Mouse (Mus musculus) kidney, adult 11 months (tissue): ENCODE measurements around the gene Drc7.
"Not testable (repeated sequence)": the region's sequence is repeated elsewhere in the genome, so short reads cannot be mapped to it uniquely, and the experiment has no call there.

Experiments
- DNase-seq: peaks from one replicate; pipeline ENCODE4 v3.0.0; 2022

The Drc7 gene

DNA sequence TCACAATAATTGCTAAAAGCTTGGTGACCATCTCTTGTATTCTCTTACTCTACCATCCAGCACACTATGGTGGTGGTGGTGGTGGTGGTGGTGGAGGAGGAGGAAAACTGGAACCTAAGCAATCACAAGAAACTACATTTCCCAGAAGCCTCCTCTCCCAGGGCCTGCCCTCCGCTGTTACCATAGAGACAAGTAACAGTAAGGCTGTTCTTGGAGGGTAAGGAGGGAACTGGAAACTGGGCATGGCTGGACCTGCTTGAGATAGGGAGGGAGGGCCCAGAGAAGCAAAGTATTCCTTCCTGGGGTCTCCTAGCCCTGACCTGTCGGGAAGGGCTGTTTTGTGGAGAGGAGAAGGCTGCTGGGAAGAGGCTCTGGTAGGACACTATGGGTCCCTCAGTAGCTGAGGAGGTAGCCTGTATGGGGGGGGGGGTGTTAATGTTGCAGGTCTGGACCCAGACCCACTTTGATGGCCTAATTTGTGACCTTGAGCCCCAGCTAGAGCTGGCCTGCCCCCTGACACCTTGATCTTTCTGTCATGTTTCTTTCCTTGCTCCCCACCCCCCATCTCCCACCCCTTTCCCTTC lies at the start of gene Drc7:
Drc7 (plus strand) TSS at position 177 of the 584 bp plus-strand sequence.
- no peak for DNase-seq

GRCm38 (mm10) chr8:95012442-95012919 lies 42.4 kb upstream of the Drc7 start:
- DNase-seq, result no peak

- DNase-seq, result no peak
These were observed 39.0 kb upstream of the Drc7 start for GRCm38 (mm10) chr8:95015866-95016265.

GRCm38 (mm10) chr8:95016684-95017083 lies 38.2 kb upstream of the Drc7 start:
- no peak for DNase-seq

GRCm38 (mm10) chr8:95017451-95017850 lies 37.5 kb upstream of the Drc7 start, which contains the start of gene Adgrg3:
TSS of gene Adgrg3 (plus strand) at chr8:95017692.
- no peak for DNase-seq

DNA sequence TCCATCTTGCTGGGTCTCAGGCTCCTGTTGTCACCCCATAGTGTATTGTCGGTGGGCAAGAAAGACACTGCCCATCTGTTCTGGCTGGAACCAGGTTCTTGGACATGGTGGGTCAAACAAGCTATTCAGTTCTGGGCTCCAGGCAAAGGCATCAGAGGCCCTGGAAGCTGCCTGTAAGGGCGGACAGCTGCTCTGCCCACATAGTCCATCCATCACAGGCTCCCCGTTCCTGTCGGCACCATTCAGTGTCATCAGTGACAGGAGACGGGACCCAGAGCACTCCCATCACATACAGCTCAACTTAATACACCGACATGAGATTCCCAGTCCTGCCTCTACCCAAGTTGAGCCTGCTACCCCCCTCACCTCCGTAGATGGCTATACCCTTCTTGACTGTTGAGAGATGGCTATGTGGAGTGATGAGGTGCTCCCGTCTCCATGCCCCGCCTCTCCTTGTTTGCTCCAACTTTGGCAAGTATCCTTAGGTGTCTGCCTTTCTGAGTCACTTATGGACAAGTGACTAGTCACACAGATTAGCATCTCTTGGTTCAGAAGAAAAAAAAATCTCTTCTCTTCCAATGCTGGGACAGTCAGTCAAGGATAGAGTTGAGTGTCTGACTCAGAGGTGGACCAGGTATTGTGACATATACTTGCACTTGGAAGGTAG lies 36.8 kb upstream of the Drc7 start:
- DNase-seq, result no peak

DNA sequence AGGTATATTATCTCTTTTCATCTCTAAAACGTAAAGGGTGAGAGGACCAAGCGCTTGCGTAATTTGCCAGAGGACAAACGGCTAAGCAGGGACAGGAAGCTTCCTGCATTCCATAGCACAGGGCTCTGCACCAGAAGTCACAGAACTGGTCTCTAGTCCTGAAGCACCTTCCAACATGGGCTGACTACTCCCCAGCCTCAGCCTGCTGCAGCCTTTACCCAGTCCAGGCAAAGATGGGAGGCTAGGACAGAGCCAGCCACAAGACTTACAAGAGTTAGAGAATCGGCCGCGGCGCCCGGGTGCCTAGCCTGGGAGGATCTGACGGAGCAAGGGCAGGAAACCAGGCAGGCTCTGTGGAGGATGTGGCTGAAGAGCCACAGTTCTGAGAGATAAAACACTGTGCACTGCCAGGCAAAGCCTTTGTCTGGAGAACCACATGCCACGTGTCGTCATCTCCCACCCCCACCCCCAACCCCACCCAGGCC lies 34.6 kb upstream of the Drc7 start:
- no peak for DNase-seq

DNA sequence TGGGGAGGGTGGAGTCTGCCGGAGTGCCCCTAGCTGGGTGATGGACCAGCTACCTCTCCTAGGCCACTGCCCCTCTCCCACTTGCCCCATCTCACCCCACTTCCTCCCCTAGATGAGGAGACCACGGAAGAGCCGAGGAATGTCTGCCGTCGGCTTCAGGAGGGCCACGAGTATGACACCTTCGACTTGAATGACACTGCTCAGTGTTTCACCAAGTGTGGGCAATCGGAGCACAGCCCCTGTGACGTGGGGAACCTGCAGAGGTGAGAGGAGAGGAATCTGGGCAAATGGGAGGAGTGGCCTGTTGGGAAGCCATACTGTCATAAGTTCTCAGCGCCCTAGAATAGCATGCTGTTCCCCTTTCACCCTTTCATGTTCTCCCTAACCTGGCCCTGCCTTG lies 34.1 kb upstream of the Drc7 start:
- DNase-seq, result no peak

- DNase-seq, result no peak
These were observed 31.7 kb upstream of the Drc7 start for GRCm38 (mm10) chr8:95023201-95023600.

GRCm38 (mm10) chr8:95024387-95024786 lies 30.5 kb upstream of the Drc7 start:
- DNase-seq, result no peak

DNA sequence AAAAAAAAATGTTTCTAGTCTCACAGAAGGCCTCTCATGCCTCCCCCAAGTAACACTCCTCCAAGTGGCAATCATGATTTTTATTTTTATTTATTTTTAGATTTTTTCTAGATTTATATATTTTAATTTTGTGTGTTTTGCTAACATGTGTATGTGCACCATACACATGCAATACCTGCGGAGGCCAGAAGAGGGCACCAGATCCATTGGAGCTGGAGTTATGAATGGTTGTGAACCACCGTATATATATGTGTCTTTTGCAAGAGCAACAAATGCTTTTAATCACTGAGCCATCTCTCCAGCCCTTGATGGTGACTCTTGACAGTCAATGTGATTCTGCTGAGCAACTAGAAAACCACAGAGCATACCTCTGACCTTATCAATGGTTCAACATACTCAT lies 29.5 kb upstream of the Drc7 start:
- DNase-seq, result no peak

- not testable (repeated sequence) for DNase-seq
These were observed 26.5 kb upstream of the Drc7 start for GRCm38 (mm10) chr8:95028391-95028790.

- DNase-seq, result peak; percentile 24
These were observed 17.6 kb upstream of the Drc7 start for GRCm38 (mm10) chr8:95037106-95037925.

- DNase-seq, result peak; percentile 44
These were observed 12.8 kb upstream of the Drc7 start for GRCm38 (mm10) chr8:95041883-95042784.

GRCm38 (mm10) chr8:95044811-95045210 lies 10.1 kb upstream of the Drc7 start:
- no peak for DNase-seq

- no peak for DNase-seq
These were observed 7.9 kb upstream of the Drc7 start for GRCm38 (mm10) chr8:95046982-95047381.

DNA sequence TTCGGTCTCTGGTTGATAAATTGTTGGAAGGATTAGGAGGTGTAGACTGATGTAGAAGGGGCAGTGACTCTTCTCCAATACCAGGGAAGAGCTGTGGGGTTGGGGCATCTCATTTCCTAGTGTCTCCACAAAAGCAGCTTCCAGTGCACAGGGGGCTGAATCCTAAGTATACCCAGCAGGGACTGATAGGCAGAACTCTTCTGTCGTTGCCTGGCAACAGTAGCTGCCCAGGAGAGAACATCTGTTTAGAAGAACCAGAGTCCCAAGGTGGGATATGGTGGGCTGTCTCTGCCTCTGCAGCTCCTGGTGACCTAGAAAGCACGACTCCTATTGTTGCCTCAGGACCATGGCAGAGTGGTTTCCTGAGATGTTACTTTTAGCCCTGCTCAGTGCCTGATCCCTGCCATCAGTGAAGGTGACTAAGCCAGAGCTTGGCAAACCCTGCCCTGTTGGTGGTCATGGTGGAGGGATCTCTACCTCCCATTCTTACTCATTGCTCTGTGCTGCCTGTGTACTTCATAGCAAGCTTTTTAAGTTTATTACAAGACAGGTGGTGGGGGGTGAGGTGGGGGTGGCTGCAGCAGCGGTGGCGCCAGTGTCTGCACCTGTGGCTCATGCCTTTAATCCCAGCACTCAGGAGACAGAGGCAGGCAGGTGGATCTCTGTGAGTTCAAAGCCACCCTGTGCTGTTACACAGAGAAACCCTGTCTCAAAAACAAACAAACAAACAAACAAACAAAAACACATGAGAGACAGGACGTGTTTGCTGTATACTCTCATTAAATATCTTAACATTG lies 6.8 kb upstream of the Drc7 start:
- DNase-seq, result no peak

DNA sequence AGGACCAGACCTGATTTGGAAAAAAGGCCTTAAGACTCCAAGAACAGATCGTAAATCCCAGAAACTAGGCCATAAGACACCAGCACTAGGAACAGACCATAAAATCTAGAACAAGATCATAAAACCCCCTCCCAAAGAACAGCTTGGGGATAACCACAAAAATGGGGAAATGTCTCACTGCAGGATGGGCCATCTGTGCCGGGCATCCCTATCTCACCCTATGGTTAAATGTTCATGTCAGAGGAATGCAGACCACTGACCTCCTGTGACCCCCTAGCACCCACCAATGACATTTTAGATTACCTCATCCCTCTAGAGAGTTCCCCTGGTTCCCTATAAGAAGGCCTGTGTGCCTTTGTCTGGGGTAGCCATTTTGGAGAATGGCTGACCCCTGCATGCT lies 5.3 kb upstream of the Drc7 start:
- no peak for DNase-seq

DNA sequence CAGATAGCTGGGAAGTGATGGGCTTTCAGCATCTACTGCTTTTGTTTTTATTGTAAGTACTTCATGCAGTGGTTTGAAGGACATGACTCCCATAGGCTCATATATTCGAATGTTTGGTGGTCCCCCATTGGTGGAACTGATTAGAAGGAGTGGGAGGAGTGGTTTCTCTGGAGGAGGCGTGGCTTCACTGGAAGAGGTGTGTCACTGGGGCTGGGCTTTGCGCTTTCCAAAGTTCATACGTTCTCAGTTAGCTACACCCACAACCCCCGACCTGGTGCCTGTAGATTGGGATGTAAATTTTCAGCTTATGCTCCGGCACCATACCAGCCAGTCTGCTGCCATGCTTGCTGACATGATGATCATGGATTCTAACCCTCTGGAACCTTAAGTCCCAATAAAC lies 465 bp upstream of the Drc7 start:
- no peak for DNase-seq

- DNase-seq, result no peak
These were observed 1.5 kb downstream of the Drc7 start for GRCm38 (mm10) chr8:95056414-95056813.

GRCm38 (mm10) chr8:95058661-95059060 lies 3.8 kb downstream of the Drc7 start:
- DNase-seq, result no peak
